Mouse (Mus musculus): ENCODE results near the gene Kdm2b. TPM values are rescaled to one million over a fixed set of nuclear protein-coding genes. Genes with fewer than 3 reads are reported as not detected.

Gene Kdm2b
- 5.6 and 6.3 TPM in 2 replicates for polyA plus RNA-seq (2021; fragmentation: Nextera tagmentation)
- long read RNA-seq, experiment 1, partial matches to known transcripts: 3 of 10 reads
- long read RNA-seq, experiment 1, other reads (novel, unspliced or antisense): 4 of 10 reads
- long read RNA-seq, experiment 2, full-length matches to known transcripts: 20 of 48 reads
- long read RNA-seq, experiment 2, partial matches to known transcripts: 10 of 48 reads
- long read RNA-seq, experiment 2, other reads (novel, unspliced or antisense): 18 of 48 reads

DNA sequence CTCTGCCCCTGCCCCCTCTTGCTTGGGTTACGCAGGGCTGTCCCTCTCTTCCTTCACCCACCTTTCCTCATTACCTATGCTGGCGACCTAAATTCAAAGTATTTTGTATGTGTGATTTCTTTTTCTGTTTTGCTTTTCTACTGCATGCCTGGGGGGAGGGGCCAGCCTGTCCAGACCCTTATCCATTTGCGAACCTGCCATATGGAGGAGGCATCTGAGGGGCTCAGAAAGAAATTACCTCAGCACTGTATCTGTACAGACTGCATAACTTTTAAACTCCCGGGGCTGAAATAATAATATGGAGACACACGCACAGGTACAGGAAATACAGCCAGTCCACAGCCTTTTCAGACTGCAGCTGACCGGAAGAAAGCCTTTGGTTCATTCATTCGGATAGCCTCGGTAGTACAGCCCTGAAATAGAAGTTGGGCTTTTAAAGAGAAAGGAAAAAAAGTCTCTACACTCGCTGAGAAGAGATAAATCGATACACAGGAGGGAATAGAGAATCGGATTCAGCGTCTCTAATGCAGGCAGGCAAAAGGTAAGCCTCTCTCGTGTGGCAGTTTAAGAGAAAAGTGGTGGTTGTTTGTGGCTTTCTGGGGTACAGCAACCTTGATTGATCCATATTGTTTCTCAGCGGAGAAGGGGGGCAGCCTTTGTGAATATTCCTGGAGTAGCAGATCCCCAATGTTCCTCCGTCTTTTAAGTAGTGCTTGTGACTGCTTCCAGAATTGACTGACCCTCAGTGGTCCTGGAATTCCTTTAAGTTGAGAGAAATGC lies at the start of gene Kdm2b:
Kdm2b (minus strand) TSS at position 273 of the 780 bp plus-strand sequence.

DNA sequence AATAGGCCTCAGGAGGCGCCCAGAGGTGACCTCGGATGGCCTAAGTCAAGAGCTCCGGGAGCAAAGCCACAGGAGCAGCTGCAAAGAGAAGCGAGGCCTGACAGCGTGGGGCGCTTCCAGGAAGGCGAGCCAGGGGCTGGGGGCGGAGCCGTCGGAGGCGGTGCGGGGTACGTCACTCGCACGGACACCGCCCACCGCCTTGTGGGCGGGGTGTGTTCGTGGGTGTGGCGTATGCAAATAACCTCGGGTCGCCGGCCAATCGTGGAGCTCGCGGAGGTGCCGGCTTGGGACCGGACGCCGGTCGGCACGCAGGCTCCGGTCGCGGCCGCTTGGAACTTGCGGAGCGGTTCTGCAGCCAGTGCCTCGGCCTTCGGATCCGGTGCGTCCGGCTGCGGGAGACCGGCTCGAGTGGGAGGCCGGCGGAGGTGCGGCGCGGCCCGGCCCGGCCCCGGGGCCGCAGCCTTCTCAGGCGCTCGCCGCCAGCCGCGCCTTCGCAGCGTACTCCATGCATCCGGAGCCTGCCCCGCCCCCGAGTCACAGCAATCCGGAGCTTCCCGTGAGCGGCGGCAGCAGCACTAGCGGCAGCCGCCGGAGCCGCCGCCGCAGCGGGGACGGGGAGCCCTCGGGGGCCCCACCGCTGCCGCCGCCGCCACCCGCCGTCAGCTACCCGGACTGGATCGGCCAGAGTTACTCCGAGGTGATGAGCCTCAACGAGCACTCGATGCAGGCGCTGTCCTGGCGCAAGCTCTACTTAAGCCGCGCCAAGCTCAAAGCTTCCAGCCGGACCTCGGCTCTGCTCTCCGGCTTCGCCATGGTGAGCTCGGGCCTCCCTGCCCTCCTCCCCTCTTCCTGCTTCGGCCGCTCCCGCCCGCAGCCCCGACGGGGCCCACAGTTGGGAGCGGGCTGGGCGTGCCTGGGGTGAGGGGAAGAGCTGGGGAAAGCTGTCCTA lies 25.4 kb upstream of the Kdm2b start, which contains the start of gene Orai1:
Orai1 (plus strand) TSS at position 322 of the 949 bp plus-strand sequence.

DNA sequence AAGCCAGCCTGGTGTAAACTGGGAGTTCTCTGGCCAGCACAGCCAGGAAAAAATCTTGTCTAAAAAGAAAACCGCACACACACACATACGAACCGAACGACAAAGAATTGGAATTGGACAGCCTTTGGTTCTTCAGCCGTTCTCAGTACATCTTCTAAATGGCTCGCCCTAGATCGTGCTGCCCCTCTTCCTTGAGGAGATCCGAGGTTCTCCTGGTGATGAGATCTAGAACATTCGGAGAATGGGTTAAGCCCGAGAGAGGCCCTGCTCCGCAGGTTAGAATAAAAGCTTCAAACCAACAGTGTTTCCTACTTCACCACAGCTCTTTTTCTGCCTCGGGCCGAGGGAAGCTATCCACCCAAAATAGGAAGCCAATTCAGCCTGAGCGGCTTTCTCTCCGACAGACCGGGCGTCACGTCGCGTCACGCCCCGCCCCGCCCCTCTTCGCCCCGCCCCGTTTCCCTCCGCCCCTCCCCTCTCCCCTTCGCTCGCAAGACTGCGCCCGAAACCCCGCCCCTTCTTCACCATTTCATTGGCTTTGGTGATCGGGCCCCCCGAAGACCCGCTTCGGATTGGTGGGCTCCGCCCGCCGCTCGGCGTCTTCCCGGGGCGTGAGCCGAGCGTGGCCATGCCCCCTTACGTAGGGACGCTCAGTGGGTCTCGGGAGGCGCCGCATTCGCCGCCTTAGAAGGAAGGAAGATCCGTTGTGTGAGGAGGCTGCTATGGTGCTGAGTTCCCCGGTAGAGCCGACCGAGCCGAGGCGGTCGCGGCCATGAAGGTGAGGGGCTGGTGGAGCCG lies 139.9 kb downstream of the Kdm2b start, which contains the start of gene Rnf34:
Rnf34 (plus strand) TSS at position 528 of the 798 bp plus-strand sequence.

DNA sequence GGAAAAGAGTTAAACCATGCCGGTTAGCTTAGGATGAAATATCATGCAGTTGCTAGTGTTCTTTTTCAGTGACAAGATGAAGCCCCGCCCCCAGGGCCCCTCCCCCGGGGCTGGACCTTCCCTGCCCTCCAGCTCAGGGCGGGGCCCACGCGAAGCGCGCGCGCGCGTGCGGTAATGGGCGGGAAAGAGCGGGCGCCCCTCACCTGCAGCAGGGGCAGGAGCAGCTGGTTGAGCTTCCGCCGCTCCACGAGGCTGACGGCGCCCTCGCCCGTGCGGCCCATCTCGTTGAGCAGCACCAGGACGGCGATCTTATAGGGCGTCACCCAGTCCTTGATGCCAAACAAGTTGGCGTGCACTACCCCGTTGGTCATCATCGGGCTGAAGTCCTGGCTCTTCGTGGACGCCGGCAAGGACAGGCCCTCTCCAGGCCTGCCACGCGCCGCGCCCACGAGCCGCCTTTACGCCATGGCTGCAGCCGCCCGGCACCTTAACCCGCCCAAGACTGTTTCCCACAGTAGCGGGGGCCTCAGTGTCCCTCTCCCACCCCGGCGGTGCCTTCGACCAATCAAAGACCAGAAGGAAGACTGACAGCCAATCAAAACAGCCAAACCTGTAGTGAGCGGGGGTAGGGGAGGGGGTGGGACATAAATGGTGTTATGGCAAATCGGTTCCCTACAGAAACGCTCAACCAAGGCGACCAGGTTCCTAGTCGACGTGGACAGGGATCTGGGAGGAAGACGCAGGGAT lies 168.7 kb downstream of the Kdm2b start, which contains the start of gene Anapc5:
Anapc5 (minus strand) TSS at position 563 of the 747 bp plus-strand sequence.

Other genes starting within 250 kb of the Kdm2b start
- 42.7 and 45.1 TPM in 2 replicates for gene Camkk2, start 210.4 kb downstream of the Kdm2b start, polyA plus RNA-seq (2021; fragmentation: Nextera tagmentation)
- 113 and 119 TPM in 2 replicates for gene Anapc5, start 168.5 kb downstream of the Kdm2b start, polyA plus RNA-seq (2021; fragmentation: Nextera tagmentation)
- 25.0 and 25.5 TPM in 2 replicates for gene Rnf34, start 139.8 kb downstream of the Kdm2b start, polyA plus RNA-seq (2021; fragmentation: Nextera tagmentation)
- 3.6 and 4.5 TPM in 2 replicates for gene Orai1, start 25.3 kb upstream of the Kdm2b start, polyA plus RNA-seq (2021; fragmentation: Nextera tagmentation)
- 3.0 and 3.4 TPM in 2 replicates for gene Morn3, start 57.2 kb upstream of the Kdm2b start, polyA plus RNA-seq (2021; fragmentation: Nextera tagmentation)
- 6.7 and 6.8 TPM in 2 replicates for gene Tmem120b, start 78.6 kb upstream of the Kdm2b start, polyA plus RNA-seq (2021; fragmentation: Nextera tagmentation)
- 30.2 and 33.5 TPM in 2 replicates for gene Rhof, start 142.9 kb upstream of the Kdm2b start, polyA plus RNA-seq (2021; fragmentation: Nextera tagmentation)
- 2.7 and 3.4 TPM in 2 replicates for gene Setd1b, start 152.4 kb upstream of the Kdm2b start, polyA plus RNA-seq (2021; fragmentation: Nextera tagmentation)
- 45.6 and 47.6 TPM in 2 replicates for gene Psmd9, start 179.6 kb upstream of the Kdm2b start, polyA plus RNA-seq (2021; fragmentation: Nextera tagmentation)
- gene Hpd, start 192.9 kb upstream of the Kdm2b start, polyA plus RNA-seq (2021; fragmentation: Nextera tagmentation): not detected in 2 replicates